Mouse (Mus musculus): Measurements from ENCODE around the gene Ttl. TPM values are rescaled to one million over a fixed set of nuclear protein-coding genes. Genes with fewer than 3 reads are reported as not detected.
A peak's percentile ranks its signal among the peaks of the same experiment; 100 is the strongest.

Ttl gene
- polyA plus RNA-seq, 1 experiment, result 0.43 TPM

GRCm38 (mm10) chr2:129046172-129046845, 19.4 kb upstream of the Ttl start:
- Histone ChIP-seq H3K27me3 (ENCODE audit: control insufficient read depth, insufficient read depth, low read length) (no peaks in the 10 kb centered on the region), H3K36me3 (ENCODE audit: control insufficient read depth, insufficient read depth, low read length) (no peaks in the 10 kb centered on the region), H3K27ac (ENCODE audit: control insufficient read depth, insufficient read depth, low read depth, low read length) (no peak overlapping the region), H3K4me1 (ENCODE audit: control insufficient read depth, insufficient read depth, low read length) (no peaks in the 10 kb centered on the region), H3K4me3 (ENCODE audit: control insufficient read depth, low read depth, low read length) (no peak overlapping the region)
- TF ChIP-seq POLR2A (IDR thresholded peaks at IDR 0.05; ENCODE audit: control insufficient read depth, low read depth, low read length) (no peak), CTCF (IDR thresholded peaks at IDR 0.05; ENCODE audit: control insufficient read depth, insufficient read depth, insufficient replicate concordance, low read depth, low read length) (no peak)

- Histone ChIP-seq H3K36me3 (ENCODE audit: control insufficient read depth, insufficient read depth, low read length) (no peaks in the 10 kb centered on the region), H3K4me1 (ENCODE audit: control insufficient read depth, insufficient read depth, low read length) (no peaks in the 10 kb centered on the region), H3K27me3 (ENCODE audit: control insufficient read depth, insufficient read depth, low read length) (no peaks in the 10 kb centered on the region), H3K4me3 (ENCODE audit: control insufficient read depth, low read depth, low read length) (no peak overlapping the region), H3K27ac (ENCODE audit: control insufficient read depth, insufficient read depth, low read depth, low read length) (no peak overlapping the region)
- TF ChIP-seq CTCF (IDR thresholded peaks at IDR 0.05; ENCODE audit: control insufficient read depth, insufficient read depth, insufficient replicate concordance, low read depth, low read length), result no peak
- TF ChIP-seq POLR2A (IDR thresholded peaks at IDR 0.05; ENCODE audit: control insufficient read depth, low read depth, low read length), result no peak
These were observed 18.9 kb upstream of the Ttl start for GRCm38 (mm10) chr2:129046846-129047196.

GRCm38 (mm10) chr2:129047811-129048210, 17.9 kb upstream of the Ttl start, which contains the start of gene Vinac1:
TSS of gene Vinac1 (minus strand) at chr2:129048172.
- no peaks in the 10 kb centered on the region for H3K36me3 ChIP-seq (ENCODE audit: control insufficient read depth, insufficient read depth, low read length)
- H3K27ac ChIP-seq (ENCODE audit: control insufficient read depth, insufficient read depth, low read depth, low read length), result no peak within 1 kb of the TSS
- H3K4me1 ChIP-seq (ENCODE audit: control insufficient read depth, insufficient read depth, low read length), result no peaks in the 10 kb centered on the region
- TF ChIP-seq POLR2A (IDR thresholded peaks at IDR 0.05; ENCODE audit: control insufficient read depth, low read depth, low read length) (no peak), CTCF (IDR thresholded peaks at IDR 0.05; ENCODE audit: control insufficient read depth, insufficient read depth, insufficient replicate concordance, low read depth, low read length) (no peak)
- H3K27me3 ChIP-seq (ENCODE audit: control insufficient read depth, insufficient read depth, low read length), result no peaks in the 10 kb centered on the region
- H3K4me3 ChIP-seq (ENCODE audit: control insufficient read depth, low read depth, low read length), result no peak within 1 kb of the TSS

- no peaks in the 10 kb centered on the region; the same call in 1 of the 2 replicates for H3K4me1 ChIP-seq (ENCODE audit: control insufficient read depth, insufficient read depth, low read length)
- H3K4me3 ChIP-seq (ENCODE audit: control insufficient read depth, low read depth, low read length), result no peak overlapping the region
- TF ChIP-seq POLR2A (IDR thresholded peaks at IDR 0.05; ENCODE audit: control insufficient read depth, low read depth, low read length) (no peak), CTCF (IDR thresholded peaks at IDR 0.05; ENCODE audit: control insufficient read depth, insufficient read depth, insufficient replicate concordance, low read depth, low read length) (no peak)
- no peak overlapping the region for H3K27ac ChIP-seq (ENCODE audit: control insufficient read depth, insufficient read depth, low read depth, low read length)
- H3K36me3 ChIP-seq (ENCODE audit: control insufficient read depth, insufficient read depth, low read length), result no peaks in the 10 kb centered on the region
- H3K27me3 ChIP-seq (ENCODE audit: control insufficient read depth, insufficient read depth, low read length), result no peaks in the 10 kb centered on the region
These were observed 13.2 kb upstream of the Ttl start for GRCm38 (mm10) chr2:129052451-129052983.

- Histone ChIP-seq H3K4me1 (ENCODE audit: control insufficient read depth, insufficient read depth, low read length) (no peaks in the 10 kb centered on the region; the same call in 1 of the 2 replicates), H3K4me3 (ENCODE audit: control insufficient read depth, low read depth, low read length) (no peak overlapping the region), H3K36me3 (ENCODE audit: control insufficient read depth, insufficient read depth, low read length) (no peaks in the 10 kb centered on the region), H3K27me3 (ENCODE audit: control insufficient read depth, insufficient read depth, low read length) (no peaks in the 10 kb centered on the region), H3K27ac (ENCODE audit: control insufficient read depth, insufficient read depth, low read depth, low read length) (no peak overlapping the region)
- no peak for TF ChIP-seq CTCF (IDR thresholded peaks at IDR 0.05; ENCODE audit: control insufficient read depth, insufficient read depth, insufficient replicate concordance, low read depth, low read length)
- no peak for TF ChIP-seq POLR2A (IDR thresholded peaks at IDR 0.05; ENCODE audit: control insufficient read depth, low read depth, low read length)
These were observed 10.0 kb upstream of the Ttl start for GRCm38 (mm10) chr2:129055741-129056140.

GRCm38 (mm10) chr2:129056597-129056996, 9.1 kb upstream of the Ttl start:
- no peaks in the 10 kb centered on the region for H3K36me3 ChIP-seq (ENCODE audit: control insufficient read depth, insufficient read depth, low read length)

GRCm38 (mm10) chr2:129057256-129057655, 8.5 kb upstream of the Ttl start:
- Histone ChIP-seq H3K27me3 (ENCODE audit: control insufficient read depth, insufficient read depth, low read length) (no peaks in the 10 kb centered on the region), H3K36me3 (ENCODE audit: control insufficient read depth, insufficient read depth, low read length) (no peaks in the 10 kb centered on the region), H3K4me3 (ENCODE audit: control insufficient read depth, low read depth, low read length) (no peak overlapping the region), H3K27ac (ENCODE audit: control insufficient read depth, insufficient read depth, low read depth, low read length) (no peak overlapping the region), H3K4me1 (ENCODE audit: control insufficient read depth, insufficient read depth, low read length) (no peaks in the 10 kb centered on the region; the same call in 1 of the 2 replicates)
- TF ChIP-seq POLR2A (IDR thresholded peaks at IDR 0.05; ENCODE audit: control insufficient read depth, low read depth, low read length) (no peak), CTCF (IDR thresholded peaks at IDR 0.05; ENCODE audit: control insufficient read depth, insufficient read depth, insufficient replicate concordance, low read depth, low read length) (no peak)

More at GRCm38 (mm10) chr2:129056597-129056996, 9.1 kb upstream of the Ttl start:
- no peaks in the 10 kb centered on the region for H3K27me3 ChIP-seq (ENCODE audit: control insufficient read depth, insufficient read depth, low read length)
- no peaks in the 10 kb centered on the region; the same call in 1 of the 2 replicates for H3K4me1 ChIP-seq (ENCODE audit: control insufficient read depth, insufficient read depth, low read length)
- no peak overlapping the region for H3K27ac ChIP-seq (ENCODE audit: control insufficient read depth, insufficient read depth, low read depth, low read length)
- peak; percentile 49 for TF ChIP-seq CTCF (IDR thresholded peaks at IDR 0.05; ENCODE audit: control insufficient read depth, insufficient read depth, insufficient replicate concordance, low read depth, low read length)
- TF ChIP-seq POLR2A (IDR thresholded peaks at IDR 0.05; ENCODE audit: control insufficient read depth, low read depth, low read length), result no peak
- no peak overlapping the region for H3K4me3 ChIP-seq (ENCODE audit: control insufficient read depth, low read depth, low read length)

All from testis, adult 2 months (tissue).